Mouse (Mus musculus) cerebellum, postnatal 4 days (tissue): ENCODE results near the gene Klb.

ENCODE experiments used
- DNase-seq, 2 experiments: peaks; one replicate each; pipeline ENCODE4 v3.0.0; 2022; ENCODE audit warnings: low spot score in 2 of 2, mixed read lengths in 1 of 2

The Klb gene

DNA sequence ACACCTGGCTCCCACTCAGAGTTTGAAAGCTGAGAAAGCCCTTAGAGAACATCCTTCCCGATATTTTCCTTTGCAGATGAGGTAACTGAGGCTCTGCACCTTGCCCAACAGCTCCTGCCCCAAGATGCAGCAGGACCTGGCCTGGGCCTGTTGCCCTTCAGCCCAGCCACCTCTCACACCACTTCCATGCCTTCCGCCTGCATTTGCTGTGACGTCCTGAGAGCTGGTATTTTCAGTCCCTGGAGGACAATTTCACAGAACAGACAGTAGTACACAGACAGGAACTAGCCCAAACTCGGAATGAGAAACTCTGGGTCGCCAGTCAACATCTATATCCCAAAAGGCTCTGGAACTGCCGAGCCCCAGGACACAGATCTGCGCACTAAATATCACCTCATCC is 26.6 kb downstream of the Klb start:
- DNase-seq, result no peak

GRCm38 (mm10) chr5:65385704-65386103 is 37.6 kb downstream of the Klb start:
- DNase-seq, result no peak

GRCm38 (mm10) chr5:65387008-65387867 is 39.1 kb downstream of the Klb start:
- DNase-seq, result no peak

- DNase-seq, result peak; percentile 98 to 99
Measured at GRCm38 (mm10) chr5:65390648-65391644, 42.8 kb downstream of the Klb start, which contains the start of the genes Rpl9 and Lias. TSS of gene Rpl9 (minus strand) at chr5:65391444. TSS of gene Lias (plus strand) at chr5:65391497.

- no peak for DNase-seq
Measured at GRCm38 (mm10) chr5:65391753-65392152, 43.6 kb downstream of the Klb start.

DNA sequence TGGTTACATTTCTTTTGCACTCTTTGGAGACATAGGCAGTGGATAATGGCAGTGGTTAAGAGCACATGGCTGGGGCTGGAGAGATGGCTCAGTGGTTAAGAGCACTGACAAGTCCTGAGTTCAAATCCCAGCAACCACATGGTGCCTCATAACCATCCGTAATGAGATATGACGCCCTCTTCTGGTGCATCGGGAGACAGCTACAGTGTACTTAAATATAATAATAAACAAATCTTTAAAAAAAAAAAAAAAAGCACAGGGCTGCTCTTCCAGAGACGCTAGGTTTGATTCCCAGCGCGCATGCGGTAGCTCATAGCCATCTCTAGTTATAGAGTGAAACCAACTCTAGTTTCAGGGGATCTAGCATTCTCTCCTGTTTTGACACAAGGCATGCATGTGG is 46.3 kb downstream of the Klb start:
- no peak for DNase-seq

GRCm38 (mm10) chr5:65401251-65401994 is 53.3 kb downstream of the Klb start:
- peak; percentile 69 to 76 for DNase-seq

DNA sequence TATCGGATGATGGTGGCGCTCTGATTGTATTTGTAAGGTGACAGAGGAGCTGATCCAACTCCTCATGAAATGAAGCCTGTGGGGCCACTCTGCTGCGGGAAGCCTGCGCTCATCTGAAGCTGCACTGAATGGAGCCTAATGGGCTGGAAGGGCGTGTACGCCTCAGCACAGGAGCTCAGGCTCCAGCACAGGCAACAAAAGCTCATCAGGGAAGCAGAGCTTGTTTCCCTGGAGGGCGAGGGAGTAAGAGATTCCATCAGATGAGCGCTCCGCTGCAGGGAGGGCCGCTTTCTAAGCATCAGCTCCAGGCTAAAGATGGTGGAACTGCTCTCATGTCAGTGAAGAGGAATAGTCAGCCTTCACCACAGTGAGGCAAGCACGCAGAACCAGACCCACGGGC is 59.9 kb downstream of the Klb start:
- DNase-seq, result no peak

- no peak for DNase-seq
Measured at GRCm38 (mm10) chr5:65415653-65416458, 67.7 kb downstream of the Klb start.

DNA sequence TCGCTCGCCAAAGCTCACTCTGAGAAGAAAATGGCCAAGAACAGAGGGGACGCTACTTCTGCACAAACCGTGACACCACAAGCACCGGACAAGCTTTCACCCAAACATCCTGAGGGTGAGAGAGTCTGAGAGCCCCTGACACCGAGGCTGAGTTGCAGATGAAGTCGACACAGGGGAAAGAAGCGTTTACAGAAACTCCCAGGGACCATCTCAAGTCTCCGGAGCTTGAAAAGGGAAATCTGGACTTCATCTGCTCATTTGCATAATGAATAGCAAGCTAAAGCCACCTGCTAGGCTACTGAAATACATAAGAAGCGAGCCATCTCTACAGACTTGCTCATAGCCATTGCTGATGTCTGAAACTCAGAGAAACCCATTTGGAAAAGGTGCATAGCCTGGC is 71.0 kb downstream of the Klb start:
- no peak for DNase-seq

DNA sequence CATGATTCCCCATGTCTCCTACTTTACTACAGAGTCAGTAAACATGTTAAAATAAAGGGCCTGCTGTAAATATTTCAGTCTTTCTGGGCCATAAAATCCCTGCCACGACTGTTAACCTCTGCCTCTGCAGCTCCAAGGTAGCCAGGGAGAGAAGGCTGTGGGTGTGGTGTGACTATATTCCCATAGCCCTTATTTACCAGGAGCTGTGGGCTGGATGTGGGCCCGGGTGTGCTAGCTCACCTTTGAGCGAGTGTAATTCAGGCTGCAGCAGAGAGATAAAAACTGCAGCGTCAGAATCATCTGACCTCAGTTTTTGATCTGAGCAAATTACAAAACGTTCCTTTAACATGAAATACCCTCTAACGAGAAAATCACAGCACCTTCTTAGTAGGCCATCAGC is 72.7 kb downstream of the Klb start:
- DNase-seq, result no peak

DNA sequence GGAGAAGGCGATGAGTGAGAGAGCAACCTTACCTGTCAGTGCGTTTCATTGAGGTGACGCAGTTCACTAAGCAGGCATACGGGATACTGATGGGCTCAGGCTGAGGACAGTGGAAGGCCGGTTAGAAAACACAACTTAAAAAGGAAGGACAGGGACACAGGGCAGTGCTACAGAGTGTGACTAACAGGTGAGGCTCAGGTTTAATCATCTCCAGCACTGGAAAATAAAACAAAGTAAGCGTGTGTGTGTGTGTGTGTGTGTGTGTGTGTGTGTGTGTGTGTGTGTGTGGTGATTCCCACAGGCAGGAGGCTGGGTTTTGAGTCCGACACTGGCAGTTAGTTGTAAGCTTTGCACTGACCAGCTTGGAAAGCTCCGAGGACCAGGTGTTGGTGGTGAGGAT is 74.7 kb downstream of the Klb start:
- no peak for DNase-seq

DNA sequence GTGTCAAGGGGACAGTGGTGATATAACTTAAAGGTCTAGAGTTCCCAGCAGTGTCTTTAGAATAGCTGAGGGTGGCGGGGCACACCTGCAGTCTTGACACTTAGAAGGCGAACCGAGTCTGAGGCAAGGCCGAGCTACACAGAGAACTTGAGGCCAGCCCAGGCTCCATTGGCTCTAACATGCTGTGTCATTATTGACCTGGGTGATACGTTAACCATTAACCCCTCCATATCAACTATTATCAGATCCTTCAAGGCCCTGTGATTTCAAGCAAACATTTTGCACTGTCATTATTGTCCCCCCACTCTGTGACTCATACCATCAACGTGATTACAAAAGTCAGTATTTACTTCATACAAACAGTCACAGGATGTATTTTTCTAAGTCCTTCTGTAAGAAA is 76.1 kb downstream of the Klb start:
- no peak for DNase-seq

DNA sequence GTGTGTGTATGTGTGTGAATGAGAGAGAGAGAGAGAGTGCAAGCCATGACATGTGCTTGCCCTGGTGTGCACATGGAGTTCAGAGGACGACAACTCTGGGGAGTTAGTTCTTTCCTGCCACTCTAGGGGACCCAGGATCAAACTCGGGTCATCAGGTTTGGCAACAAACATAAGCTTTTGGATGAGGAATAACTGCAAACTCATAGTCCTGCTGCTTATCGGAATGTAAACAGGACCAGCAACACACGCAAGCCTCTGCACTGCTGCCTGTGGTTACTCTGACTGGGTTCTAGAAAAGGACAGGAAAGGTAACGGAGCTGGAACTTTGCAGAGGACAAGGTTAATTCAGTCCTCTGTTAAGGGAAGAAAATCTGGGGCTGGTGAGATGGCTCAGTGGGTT is 77.1 kb downstream of the Klb start:
- no peak for DNase-seq

DNA sequence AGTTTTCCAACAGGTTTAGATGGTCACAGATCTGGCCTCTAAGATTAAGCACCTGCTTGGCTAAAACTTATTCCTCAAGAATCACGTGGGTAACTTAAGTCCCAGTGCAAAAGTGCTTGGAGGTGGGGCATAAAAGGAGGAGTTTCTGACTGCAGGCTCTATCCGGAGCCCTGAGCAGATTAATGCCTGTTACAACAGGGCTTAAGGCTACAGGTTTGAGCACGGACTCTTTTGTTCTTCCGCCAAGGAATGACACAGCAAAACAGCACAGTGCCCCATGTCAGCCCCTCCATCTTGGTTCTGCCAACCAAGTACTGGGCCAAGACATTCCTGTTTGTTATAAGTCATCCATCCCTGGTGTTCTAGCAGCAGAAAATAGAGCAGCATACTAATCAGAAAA is 80.2 kb downstream of the Klb start:
- DNase-seq, result no peak

DNA sequence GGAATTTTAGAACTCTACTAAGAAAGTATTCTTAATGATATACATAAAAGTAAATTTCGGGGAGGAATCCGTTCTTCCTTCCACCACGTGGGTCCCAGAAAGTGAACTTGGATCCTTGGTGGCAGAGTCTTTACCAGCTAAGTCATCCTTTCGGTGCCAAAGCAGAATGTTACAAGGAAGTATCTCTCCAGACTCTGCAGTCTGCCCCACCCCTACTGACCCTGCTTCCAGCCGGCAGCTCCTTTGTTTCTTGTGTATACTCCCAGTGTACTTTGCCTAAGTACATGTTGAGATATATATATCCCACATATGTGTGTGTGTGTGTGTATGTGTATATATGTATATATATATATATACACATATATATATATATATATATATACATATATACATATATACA is 81.3 kb downstream of the Klb start:
- DNase-seq, result no peak
